Mouse (Mus musculus): ENCODE data around the gene Pla2g4e.
"Not testable (repeated sequence)": the region's sequence is repeated elsewhere in the genome, so short reads cannot be mapped to it uniquely, and the experiment has no call there.

DNA sequence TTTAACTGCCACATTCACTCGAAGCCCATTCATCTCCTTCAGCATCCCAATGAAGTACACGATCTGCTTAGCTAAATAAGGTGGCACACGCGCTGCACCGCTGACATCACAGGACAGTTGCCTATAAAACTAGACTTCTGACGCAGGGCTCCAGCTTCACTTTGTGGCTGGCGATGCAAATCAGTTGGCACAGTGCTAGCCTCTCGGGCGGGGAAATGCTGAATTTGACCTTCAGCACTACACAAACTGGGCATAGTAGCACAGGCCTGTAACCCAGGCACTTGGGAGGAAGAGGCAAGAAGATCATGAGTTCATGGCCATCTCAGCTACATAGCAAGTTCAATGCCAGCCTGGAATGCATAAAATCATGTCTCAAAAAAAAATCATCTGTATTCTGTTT, 6.4 kb downstream of the Pla2g4e start:
- TF ChIP-seq GATA1 (IDR thresholded peaks at IDR 0.05; ENCODE audit: low read depth, low read length); ZMIZ1 (IDR thresholded peaks at IDR 0.05; ENCODE audit: low read depth, low read length); EP300 (IDR thresholded peaks at IDR 0.05; ENCODE audit: low read depth in 1 of 2, low read length in 2 of 2); KAT2A (conservative IDR thresholded peaks at IDR 0.05; ENCODE audit: low read depth, low read length); CTCF (IDR thresholded peaks at IDR 0.05 in 2 of 3, conservative IDR thresholded peaks at IDR 0.05 in 1 of 3; ENCODE audit: control insufficient read depth in 1 of 3, insufficient read depth in 1 of 3, low read depth in 2 of 3, low read length in 3 of 3, poor library complexity in 1 of 3, severe bottlenecking in 1 of 3); NRF1 (IDR thresholded peaks at IDR 0.05; ENCODE audit: insufficient read depth, low read depth, low read length, poor library complexity, severe bottlenecking); BHLHE40 (IDR thresholded peaks at IDR 0.05; ENCODE audit: borderline replicate concordance, low read depth, low read length); POLR2A (IDR thresholded peaks at IDR 0.05; ENCODE audit: control insufficient read depth in 1 of 2, insufficient read depth in 1 of 2, low read depth in 1 of 2, low read length in 2 of 2, poor library complexity in 1 of 2); NELFE (IDR thresholded peaks at IDR 0.05; ENCODE audit: low read depth, low read length); CHD1 (IDR thresholded peaks at IDR 0.05; ENCODE audit: low read depth, low read length): not testable (repeated sequence)
